Mouse (Mus musculus) hindbrain, embryonic 16.5 days (tissue): ENCODE data around the gene Abhd14b. TPM values are rescaled to one million over a fixed set of nuclear protein-coding genes. Genes with fewer than 3 reads are reported as not detected.

Experiments used
- ATAC-seq: fragments of 200-750 bp; cut with Nextera tagmentation; 2 replicates; pipeline ENCODE4 v1.8.0; 2017; ENCODE audit warnings: moderate TSS enrichment, moderate library complexity
- H3K27ac ChIP-seq: fragments of 300-500 bp; sonication (generic); 2 replicates; pipeline ENCODE4 v1.5.1; 2014; ENCODE audit warnings: low read depth, mild to moderate bottlenecking, control low read depth, low read length, moderate library complexity
- H3K27me3 ChIP-seq: fragments of 300-500 bp; sonication (generic); replicated peaks from 2 replicates; pipeline ENCODE4 v1.6.1; 2014; ENCODE audit warnings: low read length; ENCODE audit not compliant: control insufficient read depth, insufficient read depth
- H3K36me3 ChIP-seq: fragments of 300-500 bp; sonication (generic); 2 replicates; pipeline ENCODE4 v1.6.1; 2014; ENCODE audit warnings: mild to moderate bottlenecking, low read length, moderate library complexity, mixed read lengths; ENCODE audit not compliant: control insufficient read depth, insufficient read depth
- H3K4me1 ChIP-seq: fragments of 300-500 bp; sonication (generic); 2 replicates; pipeline ENCODE4 v1.6.1; 2014; ENCODE audit warnings: low read depth, low read length; ENCODE audit not compliant: control insufficient read depth, insufficient read depth
- H3K4me2 ChIP-seq: fragments of 300-500 bp; sonication (generic); 2 replicates; pipeline ENCODE4 v1.6.1; 2014; ENCODE audit warnings: mild to moderate bottlenecking, low read length, control low read depth, moderate library complexity
- H3K4me3 ChIP-seq: fragments of 300-500 bp; sonication (generic); 2 replicates; pipeline ENCODE4 v1.5.1; 2014; ENCODE audit warnings: mild to moderate bottlenecking, low read length, control low read depth, moderate library complexity
- H3K9ac ChIP-seq: fragments of 300-500 bp; sonication (generic); 2 replicates; pipeline ENCODE4 v1.6.1; 2014; ENCODE audit warnings: low read depth, mild to moderate bottlenecking, control low read depth, low read length, moderate library complexity
- H3K9me3 ChIP-seq: fragments of 300-500 bp; sonication (generic); 2 replicates; pipeline ENCODE4 v1.6.1; 2014; ENCODE audit warnings: mild to moderate bottlenecking, low read length, moderate library complexity; ENCODE audit not compliant: control insufficient read depth
- WGBS: fragments of 180-500 bp; shearing (Covaris S2); extraction: QIAGEN DNeasy Blood & Tissue Kit; methylation state at CpG from one replicate; pipeline ENCODE4 v1.1.7; 2014; 5-methylcytosine and 5-hydroxymethylcytosine counted together
- polyA plus RNA-seq: library from polyadenylated mRNA; unstranded; fragments of >200 nt; fragmentation: Nextera tagmentation; extraction: Ambion mirVana; gene quantifications from 2 replicates; pipeline ENCODE4 v1.2.1, GENCODE M21; 2015

The Abhd14b gene
- polyA plus RNA-seq, 1 experiment from 2014 or later: 13.2 TPM

- 2% methylated on average over 17 of the region's 17 CpGs for WGBS
- Histone ChIP-seq H3K9ac (peak overlapping the region; percentile 93), H3K27me3 (no peaks in the 10 kb centered on the region), H3K27ac (peak overlapping the region; percentile 92), H3K4me3 (peak overlapping the region; percentile 73), H3K9me3 (no peaks in the 10 kb centered on the region), H3K4me1 (peaks cover 53% of the 10 kb centered on the region), H3K36me3 (no peaks in the 10 kb centered on the region), H3K4me2 (peak overlapping the region; percentile 62)
- ATAC-seq: peak; percentile 51
Measured at GRCm38 (mm10) chr9:106454888-106455681, 7.8 kb downstream of the Abhd14b start.

DNA sequence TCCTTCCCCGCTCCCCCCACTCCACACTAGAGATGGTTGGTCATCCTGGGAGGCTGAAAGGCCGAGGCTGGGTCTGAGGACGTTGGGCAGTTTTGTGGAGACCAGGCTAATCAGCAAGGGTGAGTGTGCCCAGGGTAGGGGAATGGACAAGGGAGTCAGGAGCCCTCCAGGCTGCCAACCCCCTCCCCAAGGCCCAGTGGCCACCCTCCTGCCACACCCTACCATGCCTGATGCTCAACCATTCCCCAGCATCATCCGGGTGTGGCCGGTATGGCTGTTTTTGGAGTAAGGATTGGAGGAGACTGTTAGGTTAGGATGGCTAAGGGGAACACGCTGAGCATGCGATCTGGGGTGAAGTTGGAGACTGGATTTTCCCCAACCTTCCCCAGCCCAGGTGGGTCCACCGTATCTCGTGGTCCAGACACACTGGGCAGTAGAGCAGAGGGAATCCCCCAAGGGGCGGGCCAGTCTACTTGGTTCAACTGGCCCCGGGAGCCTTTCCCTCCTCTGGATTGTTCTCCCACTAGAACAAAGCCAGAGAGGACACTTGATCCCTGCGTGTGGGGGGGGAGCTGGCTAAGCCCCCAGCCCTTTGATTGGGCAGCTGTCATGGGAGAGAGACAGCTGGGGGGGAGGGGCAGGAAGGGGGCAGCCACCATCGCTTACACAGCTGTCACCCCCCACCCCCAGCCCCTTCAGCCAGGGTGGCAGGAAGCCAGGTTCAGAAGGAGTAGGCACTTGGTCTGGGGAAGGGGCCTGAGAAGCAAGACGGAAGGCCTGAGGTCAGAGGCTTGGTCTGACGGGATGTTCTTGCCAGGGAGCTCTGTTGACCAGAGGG is 9.3 kb downstream of the Abhd14b start:
- H3K4me2 ChIP-seq: peak overlapping the region; percentile 62
- H3K9me3 ChIP-seq: no peaks in the 10 kb centered on the region
- H3K4me1 ChIP-seq: peaks cover 50% of the 10 kb centered on the region
- H3K9ac ChIP-seq: peak overlapping the region; percentile 93
- H3K27ac ChIP-seq: peak overlapping the region; percentile 62
- WGBS: 25% methylated on average over 15 of the region's 15 CpGs
- ATAC-seq: no peak
- no peaks in the 10 kb centered on the region for H3K27me3 ChIP-seq
- peak overlapping the region; percentile 73 for H3K4me3 ChIP-seq
- H3K36me3 ChIP-seq: peaks cover 7% of the 10 kb centered on the region; the same call in 1 of the 2 replicates

GRCm38 (mm10) chr9:106457163-106457559 is 9.9 kb downstream of the Abhd14b start:
- no peak for ATAC-seq
- peak overlapping the region; percentile 62 for H3K27ac ChIP-seq
- H3K4me3 ChIP-seq: peak overlapping the region; percentile 73; the same call in 1 of the 2 replicates
- peak overlapping the region; percentile 62 for H3K4me2 ChIP-seq
- H3K9ac ChIP-seq: peak overlapping the region; percentile 93
- peaks cover 49% of the 10 kb centered on the region for H3K4me1 ChIP-seq
- no peaks in the 10 kb centered on the region for H3K27me3 ChIP-seq
- peaks cover 8% of the 10 kb centered on the region for H3K36me3 ChIP-seq
- no peaks in the 10 kb centered on the region for H3K9me3 ChIP-seq
- WGBS: 33% methylated on average over 9 of the region's 9 CpGs

- H3K27ac ChIP-seq: 0 out of 2 replicates have a peak overlapping the region, but pooled peaks have one; percentile 24
- H3K4me2 ChIP-seq: no peak overlapping the region
- H3K27me3 ChIP-seq: no peaks in the 10 kb centered on the region
- H3K4me1 ChIP-seq: peaks cover 43% of the 10 kb centered on the region
- peak overlapping the region; percentile 14; the same call in 1 of the 2 replicates for H3K9ac ChIP-seq
- WGBS: 44% methylated on average over 5 of the region's 5 CpGs
- no peak for ATAC-seq
- no peaks in the 10 kb centered on the region for H3K9me3 ChIP-seq
- no peak overlapping the region for H3K4me3 ChIP-seq
- H3K36me3 ChIP-seq: peaks cover 13% of the 10 kb centered on the region
Measured at GRCm38 (mm10) chr9:106457920-106458319, 10.7 kb downstream of the Abhd14b start.

DNA sequence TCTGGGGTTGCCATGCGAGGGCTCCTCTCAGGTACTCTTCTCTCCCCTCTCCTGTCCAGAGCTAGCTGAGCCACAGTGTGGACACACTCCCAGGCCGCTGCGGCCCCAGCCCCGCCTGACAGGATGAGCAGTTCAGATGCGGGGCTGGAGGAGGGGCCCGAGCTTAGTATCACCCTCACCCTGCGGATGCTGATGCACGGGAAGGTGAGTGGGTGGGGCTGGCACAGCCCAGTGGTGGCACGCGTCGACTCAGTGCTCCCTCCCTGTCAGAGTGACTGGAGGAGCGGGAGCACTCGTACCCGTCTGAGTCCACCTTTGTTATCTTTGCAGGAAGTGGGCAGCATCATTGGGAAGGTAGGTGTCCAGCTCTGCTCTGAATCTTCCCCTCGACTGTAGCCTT is 12.7 kb downstream of the Abhd14b start:
- 79% methylated on average over 15 of the region's 15 CpGs for WGBS
- H3K27me3 ChIP-seq: no peaks in the 10 kb centered on the region
- peaks cover 46% of the 10 kb centered on the region for H3K4me1 ChIP-seq
- no peak overlapping the region for H3K4me3 ChIP-seq
- no peak overlapping the region for H3K4me2 ChIP-seq
- H3K9me3 ChIP-seq: no peaks in the 10 kb centered on the region
- H3K27ac ChIP-seq: no peak overlapping the region
- no peak overlapping the region for H3K9ac ChIP-seq
- H3K36me3 ChIP-seq: peaks cover 23% of the 10 kb centered on the region
- ATAC-seq: no peak

- H3K4me2 ChIP-seq: no peak overlapping the region
- peaks cover 23% of the 10 kb centered on the region for H3K36me3 ChIP-seq
- H3K27me3 ChIP-seq: no peaks in the 10 kb centered on the region
- H3K4me3 ChIP-seq: no peak overlapping the region
- 74% methylated on average over 18 of the region's 18 CpGs for WGBS
- H3K27ac ChIP-seq: no peak overlapping the region
- H3K9ac ChIP-seq: no peak overlapping the region
- no peaks in the 10 kb centered on the region for H3K9me3 ChIP-seq
- H3K4me1 ChIP-seq: peaks cover 45% of the 10 kb centered on the region
- ATAC-seq: no peak
Measured at GRCm38 (mm10) chr9:106460401-106461025, 13.3 kb downstream of the Abhd14b start.

GRCm38 (mm10) chr9:106461026-106461415 is 13.8 kb downstream of the Abhd14b start:
- ATAC-seq: no peak
- peaks cover 45% of the 10 kb centered on the region for H3K4me1 ChIP-seq
- WGBS: 91% methylated on average over 9 of the region's 9 CpGs
- H3K4me3 ChIP-seq: no peak overlapping the region
- H3K27ac ChIP-seq: no peak overlapping the region
- H3K36me3 ChIP-seq: peaks cover 23% of the 10 kb centered on the region
- H3K27me3 ChIP-seq: no peaks in the 10 kb centered on the region
- H3K9ac ChIP-seq: no peak overlapping the region
- H3K4me2 ChIP-seq: no peak overlapping the region
- H3K9me3 ChIP-seq: no peaks in the 10 kb centered on the region

DNA sequence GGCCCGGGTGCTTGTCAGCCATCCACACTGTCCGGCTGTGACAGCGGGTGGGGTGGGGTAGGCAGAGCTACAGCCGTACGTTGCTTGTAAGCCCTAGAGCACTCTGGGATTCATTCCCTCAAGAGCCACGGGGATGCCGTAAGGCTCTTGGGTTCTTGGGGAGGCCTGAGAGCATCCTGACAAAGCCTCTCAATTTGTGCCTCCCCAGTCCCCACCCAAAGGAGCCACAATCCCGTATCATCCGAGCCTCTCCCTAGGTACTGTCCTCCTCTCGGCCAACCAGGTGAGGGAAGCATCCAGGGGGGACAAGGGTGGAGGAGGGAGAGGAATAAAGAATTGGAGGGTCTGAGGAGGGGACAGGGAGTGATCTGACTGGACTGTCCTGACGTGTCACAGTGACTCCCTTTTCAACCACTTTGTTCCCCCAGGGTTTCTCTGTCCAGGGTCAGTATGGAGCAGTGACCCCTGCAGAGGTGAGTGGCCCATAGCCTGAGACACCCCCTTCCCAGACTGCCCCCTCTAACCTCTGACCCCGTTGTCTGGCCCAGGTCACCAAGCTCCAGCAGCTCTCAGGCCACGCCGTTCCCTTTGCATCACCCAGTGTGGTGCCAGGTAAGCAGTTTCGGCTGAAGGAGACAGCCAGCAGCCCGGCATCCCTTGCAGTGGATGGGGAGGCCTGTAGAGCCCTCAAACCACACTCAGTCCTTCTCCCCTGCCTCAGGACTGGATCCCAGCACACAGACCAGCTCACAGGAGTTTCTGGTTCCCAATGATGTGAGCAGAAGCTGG is 14.6 kb downstream of the Abhd14b start:
- H3K4me3 ChIP-seq: no peak overlapping the region
- no peaks in the 10 kb centered on the region for H3K9me3 ChIP-seq
- H3K27me3 ChIP-seq: no peaks in the 10 kb centered on the region
- H3K27ac ChIP-seq: no peak overlapping the region
- H3K9ac ChIP-seq: no peak overlapping the region
- WGBS: 87% methylated on average over 16 of the region's 16 CpGs
- no peak for ATAC-seq
- H3K4me1 ChIP-seq: peaks cover 38% of the 10 kb centered on the region
- peaks cover 23% of the 10 kb centered on the region for H3K36me3 ChIP-seq
- H3K4me2 ChIP-seq: no peak overlapping the region
